ENCODE assay signal across 8 mouse cellular contexts in the genomic region with DNA sequence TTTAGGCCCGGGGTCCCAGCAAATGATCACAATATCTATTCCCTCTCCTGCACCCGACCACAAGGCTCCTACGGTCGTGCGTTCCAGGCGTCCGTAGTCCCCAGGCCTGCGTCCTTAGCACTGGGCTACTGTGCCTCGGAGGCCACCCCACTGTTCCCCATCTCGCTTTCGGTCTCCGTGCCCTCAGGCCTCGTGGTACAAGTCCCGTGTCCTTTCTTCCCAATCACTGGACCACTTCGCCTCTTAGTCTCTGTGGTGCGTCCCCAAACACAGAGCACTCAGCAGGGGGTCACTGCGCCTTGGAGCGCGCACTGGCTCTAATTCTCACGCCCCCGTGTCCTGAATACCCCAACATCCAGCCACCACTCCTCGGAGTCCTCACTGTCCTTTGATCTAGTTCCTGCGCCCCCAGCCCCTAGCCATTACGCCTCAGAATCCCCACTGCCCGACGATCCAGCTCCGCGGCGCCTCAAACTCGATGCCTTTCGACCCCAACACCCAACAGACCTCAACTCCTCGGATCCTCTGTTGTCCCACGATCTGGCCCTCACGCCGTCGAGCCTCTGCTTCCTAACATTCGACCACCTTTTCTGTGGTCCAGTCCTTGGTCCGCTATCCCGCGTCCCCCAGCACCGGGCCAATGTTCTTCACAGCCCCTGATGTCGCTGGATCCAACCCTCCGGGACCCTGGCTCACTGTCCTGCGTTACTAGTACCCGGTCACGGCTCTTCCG. TPM values are rescaled to one million over a fixed set of nuclear protein-coding genes. Genes with fewer than 3 reads are reported as not detected.
DNase-seq lines count a peak whose midpoint lies in the region; ATAC-seq lines count a peak whose summit lies in the region.

No protein-coding gene starts in this region.

- ATAC-seq in heart, embryonic 11.5 days (replicated peaks; ENCODE audit: insufficient number of reproducible peaks, low FRiP score, low TSS enrichment): no peak
- no peak for ATAC-seq in heart, embryonic 14.5 days (ENCODE audit: insufficient number of reproducible peaks, insufficient read depth, low FRiP score, low read depth)
- no peak for ATAC-seq in liver, embryonic 15.5 days (ENCODE audit: insufficient read depth)

- peak overlapping the region; percentile 59 for H3K4me3 ChIP-seq in heart, embryonic 11.5 days (ENCODE audit: low read depth, low read length)
- peak overlapping the region; percentile 48 to 53 for H3K4me3 ChIP-seq in heart, embryonic 14.5 days (ENCODE audit: control insufficient read depth in 1 of 2, insufficient read depth in 1 of 2, low read depth in 1 of 2, low read length in 2 of 2)
- peak overlapping the region; percentile 15 for H3K4me3 ChIP-seq in liver, embryonic 15.5 days (replicated peaks)

- peak overlapping the region; percentile 86 for H3K4me2 ChIP-seq in heart, embryonic 11.5 days
- H3K4me2 ChIP-seq in heart, embryonic 14.5 days (ENCODE audit: low read length): peak overlapping the region; percentile 82
- peak overlapping the region; percentile 30 for H3K4me2 ChIP-seq in liver, embryonic 15.5 days

- no peaks in the 10 kb centered on the region for H3K9me3 ChIP-seq in heart, embryonic 11.5 days (replicated peaks; ENCODE audit: control insufficient read depth, low read length)
- no peaks in the 10 kb centered on the region for H3K9me3 ChIP-seq in heart, embryonic 14.5 days (ENCODE audit: control insufficient read depth, low read length)
- H3K9me3 ChIP-seq in liver, embryonic 15.5 days (replicated peaks): no peaks in the 10 kb centered on the region

- peak overlapping the region; percentile 15; the same call in 1 of the 2 replicates for H3K27ac ChIP-seq in heart, embryonic 11.5 days (ENCODE audit: low read depth, low read length)
- no peak overlapping the region for H3K27ac ChIP-seq in heart, embryonic 14.5 days (replicated peaks in 1 of 2; ENCODE audit: control insufficient read depth in 1 of 2, insufficient read depth in 1 of 2, low read depth in 2 of 2, low read length in 2 of 2)
- no peak overlapping the region for H3K27ac ChIP-seq in liver, embryonic 15.5 days (replicated peaks)

- peaks cover 32% of the 10 kb centered on the region for H3K27me3 ChIP-seq in heart, embryonic 11.5 days (ENCODE audit: control insufficient read depth, insufficient read depth, low read length)
- peaks cover 31% of the 10 kb centered on the region for H3K27me3 ChIP-seq in heart, embryonic 14.5 days (ENCODE audit: control insufficient read depth, insufficient read depth, low read length)
- peaks cover 40% of the 10 kb centered on the region for H3K27me3 ChIP-seq in liver, embryonic 15.5 days

- H3K9ac ChIP-seq in heart, embryonic 11.5 days (ENCODE audit: low read depth, low read length): peak overlapping the region; percentile 72
- peak overlapping the region; percentile 73 for H3K9ac ChIP-seq in heart, embryonic 14.5 days (ENCODE audit: low read length)
- H3K9ac ChIP-seq in liver, embryonic 15.5 days: no peak overlapping the region

- H3K36me3 ChIP-seq in heart, embryonic 11.5 days (ENCODE audit: control insufficient read depth, insufficient read depth, low read length): no peaks in the 10 kb centered on the region
- no peaks in the 10 kb centered on the region for H3K36me3 ChIP-seq in heart, embryonic 14.5 days (ENCODE audit: control insufficient read depth, insufficient read depth, low read length)
- H3K36me3 ChIP-seq in liver, embryonic 15.5 days (replicated peaks): no peaks in the 10 kb centered on the region

- intact Hi-C loops in heart, postnatal 25 days (cut with DNase I): no loop called here

- WGBS in heart, embryonic 11.5 days (ENCODE audit: insufficient replicate concordance): 2% methylated on average over 47 of the region's 47 CpGs
- under 1% methylated on average over 47 of the region's 47 CpGs for WGBS in heart, embryonic 14.5 days
- WGBS in liver, embryonic 15.5 days (ENCODE audit: insufficient replicate concordance): 3% methylated on average over 47 of the region's 47 CpGs

- H3K4me1 ChIP-seq in heart, embryonic 11.5 days (ENCODE audit: control insufficient read depth, insufficient read depth, low read length): 0 out of 2 replicates have a peak, but pooled peaks cover 11% of the 10 kb centered on the region
- H3K4me1 ChIP-seq in heart, embryonic 14.5 days (ENCODE audit: control insufficient read depth in 2 of 2, insufficient read depth in 2 of 2, low read length in 2 of 2): peaks cover 2 to 12% of the 10 kb centered on the region in 2 experiments; a peak in 3 of 4 replicates
- H3K4me1 ChIP-seq in liver, embryonic 15.5 days (replicated peaks): no peaks in the 10 kb centered on the region

- DNase-seq in heart, postnatal 25 days (ENCODE audit: low spot score): no peak
- DNase-seq in ZHBTc4 (ENCODE audit: low read depth, low spot score): peak; percentile 23
- no peak for DNase-seq in adrenal gland, postnatal 10 days
- DNase-seq in thymus, postnatal 0 days (ENCODE audit: low spot score): no peak
- DNase-seq in cerebellum, postnatal 36 days: no peak

RNA-seq across cellular contexts. Expression of gene Col26a1, which starts 0.8 kb away (rescaled TPM):
- 13.3 and 16.3 TPM in 2 replicates for polyA plus RNA-seq in heart, embryonic 11.5 days (2014; fragmentation: Nextera tagmentation; extraction: Ambion mirVana)
- 1 to 10 TPM; 2.7 to 2.8 TPM for total RNA-seq in heart, postnatal 25 days (2021)
- polyA plus RNA-seq in heart, embryonic 14.5 days (2014; fragmentation: Nextera tagmentation; extraction: Ambion mirVana): 7.8 and 14.2 TPM in 2 replicates
- 0.85 and 0.93 TPM in 2 replicates for polyA plus RNA-seq in liver, embryonic 15.5 days (2015; fragmentation: Nextera tagmentation; extraction: Ambion mirVana)
- 1 to 10 TPM; 6.7 to 8.3 TPM for total RNA-seq in adrenal gland, postnatal 10 days (2021)
- polyA plus RNA-seq in thymus, postnatal 0 days (2015; fragmentation: Nextera tagmentation; extraction: Ambion mirVana): 0.95 and 1.1 TPM in 2 replicates

RNA-seq across cellular contexts. Expression of gene Ift22, which starts 25.7 kb away (rescaled TPM):
- 41.4 and 45.5 TPM in 2 replicates for polyA plus RNA-seq in heart, embryonic 11.5 days (2014; fragmentation: Nextera tagmentation; extraction: Ambion mirVana)
- 1 to 10 TPM; 8.8 to 8.9 TPM for total RNA-seq in heart, postnatal 25 days (2021)
- 37.5 and 45.9 TPM in 2 replicates for polyA plus RNA-seq in heart, embryonic 14.5 days (2014; fragmentation: Nextera tagmentation; extraction: Ambion mirVana)
- polyA plus RNA-seq in liver, embryonic 15.5 days (2015; fragmentation: Nextera tagmentation; extraction: Ambion mirVana): 7.5 and 9.0 TPM in 2 replicates
- 10 to 100 TPM; 24.5 to 27.5 TPM for total RNA-seq in adrenal gland, postnatal 10 days (2021)
- 36.7 and 40.5 TPM in 2 replicates for polyA plus RNA-seq in thymus, postnatal 0 days (2015; fragmentation: Nextera tagmentation; extraction: Ambion mirVana)

Comparison
In these comparisons a context has a peak if more than half of its experiments do, and no peak if none do; other contexts are left out.
1. H3K4me2 ChIP-seq: peak in every context shown above with its lines; median percentile 86 in heart, embryonic 11.5 days; 82 in heart, embryonic 14.5 days; 30 in liver, embryonic 15.5 days.